Mouse (Mus musculus): ENCODE data around the gene Dctpp1. TPM values are rescaled to one million over a fixed set of nuclear protein-coding genes. Genes with fewer than 3 reads are reported as not detected.

The Dctpp1 gene
- total RNA-seq (2014; fragmentation: Nextera tagmentation) (99.5 and 126 TPM in 2 replicates), total RNA-seq (2017) (68.9 and 72.0 TPM in 2 replicates)

GRCm38 (mm10) chr7:127260309-127261111, at the start of gene Dctpp1:
TSS of gene Dctpp1 (minus strand) at chr7:127260709.
- ATAC-seq (replicated peaks; ENCODE audit: poor library complexity, severe bottlenecking): peak; percentile 93

GRCm38 (mm10) chr7:127309951-127310350, 49.4 kb upstream of the Dctpp1 start:
- no peak for ATAC-seq (replicated peaks; ENCODE audit: poor library complexity, severe bottlenecking)

- ATAC-seq (replicated peaks; ENCODE audit: poor library complexity, severe bottlenecking): peak; percentile 75
These were observed 48.4 kb upstream of the Dctpp1 start for GRCm38 (mm10) chr7:127308887-127309286.

- ATAC-seq (replicated peaks; ENCODE audit: poor library complexity, severe bottlenecking): no peak
These were observed 47.9 kb upstream of the Dctpp1 start for GRCm38 (mm10) chr7:127308431-127308830.

- no peak for ATAC-seq (replicated peaks; ENCODE audit: poor library complexity, severe bottlenecking)
These were observed 37.2 kb upstream of the Dctpp1 start for GRCm38 (mm10) chr7:127297586-127298193.

- ATAC-seq (replicated peaks; ENCODE audit: poor library complexity, severe bottlenecking): peak; percentile 78
These were observed 36.5 kb upstream of the Dctpp1 start for GRCm38 (mm10) chr7:127296786-127297555.

- ATAC-seq (replicated peaks; ENCODE audit: poor library complexity, severe bottlenecking): peak; percentile 96
These were observed 35.6 kb upstream of the Dctpp1 start, which contains the start of gene Itgal for GRCm38 (mm10) chr7:127296098-127296497. TSS of gene Itgal (plus strand) at chr7:127296260.

- ATAC-seq (replicated peaks; ENCODE audit: poor library complexity, severe bottlenecking): peak; percentile 81
These were observed 29.6 kb upstream of the Dctpp1 start for GRCm38 (mm10) chr7:127290142-127290541.

- ATAC-seq (replicated peaks; ENCODE audit: poor library complexity, severe bottlenecking): 0 out of 2 replicates have a peak, but pooled peaks have one; percentile 21
These were observed 28.8 kb upstream of the Dctpp1 start for GRCm38 (mm10) chr7:127289306-127289705.

GRCm38 (mm10) chr7:127287940-127288339, 27.4 kb upstream of the Dctpp1 start:
- peak; percentile 64 for ATAC-seq (replicated peaks; ENCODE audit: poor library complexity, severe bottlenecking)

GRCm38 (mm10) chr7:127285154-127285553, 24.6 kb upstream of the Dctpp1 start:
- ATAC-seq (replicated peaks; ENCODE audit: poor library complexity, severe bottlenecking): peak; percentile 43

GRCm38 (mm10) chr7:127282190-127282589, 21.7 kb upstream of the Dctpp1 start:
- ATAC-seq (replicated peaks; ENCODE audit: poor library complexity, severe bottlenecking): no peak

GRCm38 (mm10) chr7:127281114-127281513, 20.6 kb upstream of the Dctpp1 start:
- ATAC-seq (replicated peaks; ENCODE audit: poor library complexity, severe bottlenecking): peak; percentile 39

GRCm38 (mm10) chr7:127280092-127280491, 19.6 kb upstream of the Dctpp1 start:
- ATAC-seq (replicated peaks; ENCODE audit: poor library complexity, severe bottlenecking): no peak

GRCm38 (mm10) chr7:127278311-127278710, 17.8 kb upstream of the Dctpp1 start:
- ATAC-seq (replicated peaks; ENCODE audit: poor library complexity, severe bottlenecking): peak; percentile 52

GRCm38 (mm10) chr7:127276519-127276961, 16.0 kb upstream of the Dctpp1 start:
- no peak for ATAC-seq (replicated peaks; ENCODE audit: poor library complexity, severe bottlenecking)

- ATAC-seq (replicated peaks; ENCODE audit: poor library complexity, severe bottlenecking): peak; percentile 74
These were observed 13.6 kb upstream of the Dctpp1 start, which contains the start of gene Sephs2 for GRCm38 (mm10) chr7:127273925-127274789. TSS of gene Sephs2 (minus strand) at chr7:127274055.

- peak; percentile 10; the same call in 1 of the 2 replicates for ATAC-seq (replicated peaks; ENCODE audit: poor library complexity, severe bottlenecking)
These were observed 12.8 kb upstream of the Dctpp1 start for GRCm38 (mm10) chr7:127273118-127273923.

- ATAC-seq (replicated peaks; ENCODE audit: poor library complexity, severe bottlenecking): no peak
These were observed 12.1 kb upstream of the Dctpp1 start for GRCm38 (mm10) chr7:127272566-127272965.
